Mouse (Mus musculus): ENCODE measurements around the gene Mkln1.

DNA sequence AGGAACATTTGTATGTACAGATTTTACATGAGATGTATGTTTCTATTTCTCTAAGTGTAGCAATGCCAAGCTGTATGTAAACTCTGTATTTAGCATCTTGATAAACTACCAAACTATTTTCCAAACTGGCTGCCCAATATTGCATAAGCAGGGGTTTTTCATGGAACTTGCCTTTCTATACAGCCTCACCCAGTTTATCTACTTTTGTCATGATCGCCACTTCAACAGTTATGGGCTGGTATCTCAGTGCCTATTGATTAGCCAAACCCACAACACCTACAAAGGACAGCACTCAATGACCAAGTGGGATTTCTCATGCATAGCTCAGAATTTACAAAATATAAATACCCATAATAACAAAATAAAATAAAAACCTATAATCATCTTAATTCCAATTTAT, 139.6 kb downstream of the Mkln1 start:
- TF ChIP-seq CTCF (IDR thresholded peaks at IDR 0.05; ENCODE audit: low read depth, low read length) = no peak
- no peak for TF ChIP-seq EP300 (IDR thresholded peaks at IDR 0.05; ENCODE audit: insufficient read depth, low read depth, low read length)
